Mouse (Mus musculus): ENCODE results near the gene Mtmr12. TPM values are rescaled to one million over a fixed set of nuclear protein-coding genes. Genes with fewer than 3 reads are reported as not detected.

Mtmr12 gene
- polyA plus RNA-seq, 1 experiment from 2014 or later = 6.5 TPM

GRCm38 (mm10) chr15:12243792-12244191 is 39.0 kb downstream of the Mtmr12 start:
- no peaks in the 10 kb centered on the region for H3K9me3 ChIP-seq (replicated peaks)
- no peak overlapping the region for H3K27ac ChIP-seq (replicated peaks)
- peaks cover 19% of the 10 kb centered on the region for H3K36me3 ChIP-seq
- ATAC-seq (ENCODE audit: low FRiP score) = no peak
- no peak overlapping the region for H3K4me3 ChIP-seq (replicated peaks)
- no peak overlapping the region for H3K9ac ChIP-seq (replicated peaks)
- H3K4me2 ChIP-seq = no peak overlapping the region
- WGBS = 87% methylated on average over 3 of the region's 3 CpGs
- no peaks in the 10 kb centered on the region for H3K27me3 ChIP-seq (replicated peaks)
- H3K4me1 ChIP-seq = no peaks in the 10 kb centered on the region

GRCm38 (mm10) chr15:12245580-12246359 is 40.9 kb downstream of the Mtmr12 start:
- H3K27ac ChIP-seq (replicated peaks) = no peak overlapping the region
- H3K27me3 ChIP-seq (replicated peaks) = no peaks in the 10 kb centered on the region
- no peaks in the 10 kb centered on the region for H3K9me3 ChIP-seq (replicated peaks)
- H3K4me1 ChIP-seq = no peaks in the 10 kb centered on the region
- H3K4me2 ChIP-seq = no peak overlapping the region
- no peak overlapping the region for H3K9ac ChIP-seq (replicated peaks)
- peaks cover 15% of the 10 kb centered on the region for H3K36me3 ChIP-seq
- no peak overlapping the region for H3K4me3 ChIP-seq (replicated peaks)
- no peak for ATAC-seq (ENCODE audit: low FRiP score)
- WGBS = 85% methylated on average over 6 of the region's 6 CpGs

GRCm38 (mm10) chr15:12246360-12247158 is 41.7 kb downstream of the Mtmr12 start:
- Histone ChIP-seq H3K9me3 (replicated peaks) (no peaks in the 10 kb centered on the region), H3K36me3 (peaks cover 20% of the 10 kb centered on the region), H3K27me3 (replicated peaks) (no peaks in the 10 kb centered on the region), H3K27ac (replicated peaks) (no peak overlapping the region), H3K4me1 (no peaks in the 10 kb centered on the region), H3K4me3 (replicated peaks) (no peak overlapping the region), H3K4me2 (no peak overlapping the region), H3K9ac (replicated peaks) (no peak overlapping the region)
- ATAC-seq (ENCODE audit: low FRiP score) = no peak
- WGBS = 76% methylated on average over 11 of the region's 11 CpGs

GRCm38 (mm10) chr15:12247159-12247603 is 42.4 kb downstream of the Mtmr12 start:
- Histone ChIP-seq H3K9me3 (replicated peaks) (no peaks in the 10 kb centered on the region), H3K36me3 (peaks cover 26% of the 10 kb centered on the region), H3K4me2 (no peak overlapping the region), H3K27me3 (replicated peaks) (no peaks in the 10 kb centered on the region), H3K9ac (replicated peaks) (no peak overlapping the region), H3K4me1 (no peaks in the 10 kb centered on the region), H3K4me3 (replicated peaks) (no peak overlapping the region), H3K27ac (replicated peaks) (no peak overlapping the region)
- WGBS = 79% methylated on average over 4 of the region's 4 CpGs
- ATAC-seq (ENCODE audit: low FRiP score) = no peak

- no peak for ATAC-seq (ENCODE audit: low FRiP score)
- no peaks in the 10 kb centered on the region for H3K27me3 ChIP-seq (replicated peaks)
These were observed 43.5 kb downstream of the Mtmr12 start for GRCm38 (mm10) chr15:12248279-12248678.

DNA sequence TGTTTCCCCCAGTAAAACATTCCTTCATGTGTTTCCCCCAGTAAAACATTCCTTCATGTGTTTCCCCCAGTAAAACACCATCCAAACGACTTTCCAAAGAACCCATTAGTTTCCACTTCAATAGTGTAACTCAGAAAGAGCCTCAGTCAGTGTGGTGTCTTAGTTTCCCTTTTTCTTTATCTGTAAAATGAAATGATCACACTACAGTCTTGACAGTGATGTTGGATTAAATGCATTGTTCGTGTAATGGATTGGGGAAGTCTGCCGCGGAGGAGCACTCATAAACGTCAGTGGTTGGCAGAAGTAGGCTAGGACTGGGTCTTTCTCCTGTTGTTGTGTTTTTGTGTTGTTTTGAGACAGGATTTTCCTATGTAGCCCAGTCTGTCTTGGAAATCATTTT is 45.5 kb downstream of the Mtmr12 start:
- peaks cover 31% of the 10 kb centered on the region for H3K36me3 ChIP-seq

More at GRCm38 (mm10) chr15:12248279-12248678, 43.5 kb downstream of the Mtmr12 start:
- Histone ChIP-seq H3K36me3 (peaks cover 32% of the 10 kb centered on the region), H3K27ac (replicated peaks) (no peak overlapping the region), H3K4me3 (replicated peaks) (no peak overlapping the region), H3K4me1 (no peaks in the 10 kb centered on the region), H3K9me3 (replicated peaks) (no peaks in the 10 kb centered on the region), H3K4me2 (no peak overlapping the region), H3K9ac (replicated peaks) (no peak overlapping the region)
- WGBS = 64% methylated on average over 4 of the region's 4 CpGs

GRCm38 (mm10) chr15:12251416-12252140 is 46.8 kb downstream of the Mtmr12 start:
- H3K36me3 ChIP-seq = peaks cover 21% of the 10 kb centered on the region
- ATAC-seq (ENCODE audit: low FRiP score) = no peak
- no peaks in the 10 kb centered on the region for H3K9me3 ChIP-seq (replicated peaks)
- H3K4me2 ChIP-seq = no peak overlapping the region
- no peak overlapping the region for H3K4me3 ChIP-seq (replicated peaks)
- 89% methylated on average over 15 of the region's 15 CpGs for WGBS
- H3K4me1 ChIP-seq = no peaks in the 10 kb centered on the region
- H3K9ac ChIP-seq (replicated peaks) = no peak overlapping the region
- no peak overlapping the region for H3K27ac ChIP-seq (replicated peaks)
- H3K27me3 ChIP-seq (replicated peaks) = no peaks in the 10 kb centered on the region

More for the DNA sequence above, 45.5 kb downstream of the Mtmr12 start:
- no peak overlapping the region for H3K4me3 ChIP-seq (replicated peaks)
- H3K27me3 ChIP-seq (replicated peaks) = no peaks in the 10 kb centered on the region
- no peak overlapping the region for H3K27ac ChIP-seq (replicated peaks)
- WGBS = 81% methylated on average over 5 of the region's 5 CpGs
- ATAC-seq (ENCODE audit: low FRiP score) = no peak
- no peak overlapping the region for H3K4me2 ChIP-seq
- no peak overlapping the region for H3K9ac ChIP-seq (replicated peaks)
- H3K9me3 ChIP-seq (replicated peaks) = no peaks in the 10 kb centered on the region
- no peaks in the 10 kb centered on the region for H3K4me1 ChIP-seq

- Histone ChIP-seq H3K4me1 (no peaks in the 10 kb centered on the region), H3K36me3 (peaks cover 21% of the 10 kb centered on the region), H3K9me3 (replicated peaks) (no peaks in the 10 kb centered on the region), H3K4me2 (no peak overlapping the region), H3K9ac (replicated peaks) (no peak overlapping the region), H3K4me3 (replicated peaks) (no peak overlapping the region), H3K27me3 (replicated peaks) (no peaks in the 10 kb centered on the region), H3K27ac (replicated peaks) (no peak overlapping the region)
- WGBS = 97% methylated on average over 2 of the region's 2 CpGs
- no peak for ATAC-seq (ENCODE audit: low FRiP score)
These were observed 47.3 kb downstream of the Mtmr12 start for GRCm38 (mm10) chr15:12252141-12252489.

GRCm38 (mm10) chr15:12257730-12258494 is 53.1 kb downstream of the Mtmr12 start:
- Histone ChIP-seq H3K9me3 (replicated peaks) (no peaks in the 10 kb centered on the region), H3K27me3 (replicated peaks) (no peaks in the 10 kb centered on the region), H3K36me3 (peaks cover 46% of the 10 kb centered on the region), H3K4me2 (no peak overlapping the region), H3K4me3 (replicated peaks) (no peak overlapping the region), H3K4me1 (no peaks in the 10 kb centered on the region), H3K9ac (replicated peaks) (no peak overlapping the region), H3K27ac (replicated peaks) (no peak overlapping the region)
- no peak for ATAC-seq (ENCODE audit: low FRiP score)
- 94% methylated on average over 16 of the region's 16 CpGs for WGBS

DNA sequence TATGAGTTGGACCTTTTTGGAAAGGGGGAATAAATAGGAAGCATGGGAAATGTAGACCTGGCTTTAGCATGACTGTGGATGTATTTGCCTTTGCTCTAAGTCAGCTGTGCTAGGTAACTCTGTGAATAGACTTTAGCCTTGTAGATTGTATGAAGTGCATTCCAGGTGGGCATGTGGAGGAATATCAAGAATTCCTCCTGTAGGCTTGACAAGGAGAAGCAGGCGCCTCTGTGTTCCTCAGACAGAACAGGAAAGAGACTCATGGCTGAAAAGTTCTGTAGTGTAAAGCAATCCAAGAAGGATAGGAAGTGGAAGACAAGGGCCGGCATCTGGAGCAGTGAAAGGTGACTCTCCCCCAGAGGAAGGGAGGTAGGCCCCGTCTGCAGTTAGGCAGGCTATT is 58.2 kb downstream of the Mtmr12 start:
- Histone ChIP-seq H3K4me3 (replicated peaks) (no peak overlapping the region), H3K9me3 (replicated peaks) (no peaks in the 10 kb centered on the region), H3K9ac (replicated peaks) (no peak overlapping the region), H3K4me1 (no peaks in the 10 kb centered on the region), H3K27me3 (replicated peaks) (no peaks in the 10 kb centered on the region), H3K4me2 (no peak overlapping the region), H3K27ac (replicated peaks) (no peak overlapping the region), H3K36me3 (peaks cover 82% of the 10 kb centered on the region)
- no peak for ATAC-seq (ENCODE audit: low FRiP score)
- WGBS = 65% methylated on average over 3 of the region's 3 CpGs

- Histone ChIP-seq H3K27me3 (replicated peaks) (no peaks in the 10 kb centered on the region), H3K36me3 (peaks cover 88% of the 10 kb centered on the region), H3K4me2 (no peak overlapping the region), H3K9me3 (replicated peaks) (no peaks in the 10 kb centered on the region), H3K4me3 (replicated peaks) (no peak overlapping the region), H3K9ac (replicated peaks) (no peak overlapping the region), H3K4me1 (no peaks in the 10 kb centered on the region), H3K27ac (replicated peaks) (no peak overlapping the region)
- no peak for ATAC-seq (ENCODE audit: low FRiP score)
- WGBS = 80% methylated on average over 8 of the region's 8 CpGs
These were observed 61.6 kb downstream of the Mtmr12 start for GRCm38 (mm10) chr15:12266460-12266859.

All from neural tube, embryonic 15.5 days (tissue).